ENCODE assay signal across 8 mouse cellular contexts in the genomic region with DNA sequence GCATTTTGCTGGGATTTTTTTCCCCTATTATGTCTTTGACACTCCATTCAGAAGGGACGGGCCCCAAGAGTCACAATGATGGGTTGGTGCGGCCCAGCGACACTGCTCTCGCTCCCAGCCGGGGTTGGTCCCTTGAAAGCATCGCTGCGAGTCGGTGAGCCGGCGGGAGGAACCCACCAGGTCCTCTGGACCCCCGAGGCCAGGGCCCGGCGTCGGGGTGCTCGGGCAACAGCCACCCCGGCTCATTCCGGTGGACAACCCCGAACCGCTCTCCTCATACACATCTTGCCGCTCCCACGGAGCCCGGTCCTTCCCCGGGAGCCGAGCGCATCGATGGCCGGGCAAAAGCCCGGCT. TPM values are rescaled to one million over a fixed set of nuclear protein-coding genes. Genes with fewer than 3 reads are reported as not detected.
A peak's percentile ranks its signal among the peaks of the same experiment; 100 is the strongest.
DNase-seq lines count a peak whose midpoint lies in the region; ATAC-seq and TF ChIP-seq lines count a peak whose summit lies in the region.

No protein-coding gene starts in this region.

- H3K27ac ChIP-seq in limb, embryonic 15.5 days = peak overlapping the region; percentile 98
- peak overlapping the region; percentile 98 for H3K27ac ChIP-seq in stomach, postnatal 0 days (replicated peaks)

- DNase-seq in ovary, adult 18-20 months (ENCODE audit: low spot score) = peak; percentile 2
- DNase-seq in ovary, postnatal 10 days (ENCODE audit: low spot score) = no peak
- DNase-seq in stomach, postnatal 0 days (ENCODE audit: low spot score) = no peak
- DNase-seq in urinary bladder, adult 18-20 months (ENCODE audit: low spot score in 2 of 2) = no peak
- DNase-seq in spleen, postnatal 4 days (ENCODE audit: low spot score in 2 of 2) = no peak

- H3K36me3 ChIP-seq in erythroblast, embryonic 14.5 days (ENCODE audit: control insufficient read depth) = no peaks in the 10 kb centered on the region; the same call in 1 of the 2 replicates
- no peaks in the 10 kb centered on the region for H3K36me3 ChIP-seq in limb, embryonic 15.5 days
- no peaks in the 10 kb centered on the region for H3K36me3 ChIP-seq in stomach, postnatal 0 days (ENCODE audit: control insufficient read depth, insufficient read depth, low read length)

- no peak for TF ChIP-seq CTCF in stomach, postnatal 0 days (IDR thresholded peaks at IDR 0.05; ENCODE audit: low read depth)

- H3K9me3 ChIP-seq in erythroblast, embryonic 14.5 days (ENCODE audit: control insufficient read depth, low read length) = no peaks in the 10 kb centered on the region
- H3K9me3 ChIP-seq in limb, embryonic 15.5 days = no peaks in the 10 kb centered on the region
- no peaks in the 10 kb centered on the region for H3K9me3 ChIP-seq in stomach, postnatal 0 days (ENCODE audit: control insufficient read depth, low read length)

- H3K4me3 ChIP-seq in erythroblast, embryonic 14.5 days (replicated peaks) = peak overlapping the region; percentile 99
- peak overlapping the region; percentile 91 for H3K4me3 ChIP-seq in limb, embryonic 15.5 days
- H3K4me3 ChIP-seq in stomach, postnatal 0 days (ENCODE audit: low read depth, low read length) = peak overlapping the region; percentile 93

- TF ChIP-seq EP300 in stomach, postnatal 0 days (optimal IDR thresholded peaks at IDR 0.05) = no peak

- H3K27me3 ChIP-seq in erythroblast, embryonic 14.5 days (ENCODE audit: control insufficient read depth) = no peaks in the 10 kb centered on the region
- H3K27me3 ChIP-seq in limb, embryonic 15.5 days = no peaks in the 10 kb centered on the region
- no peaks in the 10 kb centered on the region for H3K27me3 ChIP-seq in stomach, postnatal 0 days (ENCODE audit: control insufficient read depth, insufficient read depth, low read length)

- H3K4me2 ChIP-seq in limb, embryonic 15.5 days = peak overlapping the region; percentile 66
- H3K4me2 ChIP-seq in stomach, postnatal 0 days (replicated peaks; ENCODE audit: low read depth) = peak overlapping the region; percentile 85

- peaks cover 30% of the 10 kb centered on the region for H3K4me1 ChIP-seq in erythroblast, embryonic 14.5 days (ENCODE audit: control insufficient read depth)
- peaks cover 14% of the 10 kb centered on the region for H3K4me1 ChIP-seq in limb, embryonic 15.5 days
- H3K4me1 ChIP-seq in stomach, postnatal 0 days (replicated peaks; ENCODE audit: control insufficient read depth, insufficient read depth) = no peaks in the 10 kb centered on the region

- WGBS in limb, embryonic 15.5 days = under 1% methylated on average over 28 of the region's 28 CpGs
- under 1% methylated on average over 27 of the region's 28 CpGs for WGBS in stomach, postnatal 0 days

- peak overlapping the region; percentile 99 for H3K9ac ChIP-seq in limb, embryonic 15.5 days
- H3K9ac ChIP-seq in stomach, postnatal 0 days (ENCODE audit: low read length) = peak overlapping the region; percentile 99

- no peak for ATAC-seq in erythroblast, adult 5-6 weeks (replicated peaks; ENCODE audit: low FRiP score, poor library complexity, severe bottlenecking)
- ATAC-seq in limb, embryonic 15.5 days (ENCODE audit: insufficient number of reproducible peaks, low FRiP score, low TSS enrichment, low read depth) = no peak
- peak; percentile 28 for ATAC-seq in stomach, postnatal 0 days (ENCODE audit: low FRiP score, low TSS enrichment)

RNA-seq across cellular contexts. Expression of a gene that starts 3.2 kb away (rescaled TPM):
- polyA plus RNA-seq in erythroblast, embryonic 14.5 days (2012) = 0.22 TPM in 2 replicates
- 6.7 and 10.6 TPM in 2 replicates for total RNA-seq in erythroblast, adult 5-6 weeks (2015; ENCODE audit: low replicate concordance)
- total RNA-seq in erythroblast, adult 5-6 weeks (2017; ENCODE audit: low replicate concordance) = 12.1 and 25.7 TPM in 2 replicates
- polyA plus RNA-seq in limb, embryonic 15.5 days (2015; fragmentation: Nextera tagmentation; extraction: Ambion mirVana) = 29.0 and 32.9 TPM in 2 replicates
- polyA plus RNA-seq in stomach, postnatal 0 days (2015; fragmentation: Nextera tagmentation; extraction: Ambion mirVana) = 18.5 and 18.8 TPM in 2 replicates

RNA-seq across cellular contexts. Expression of a gene that starts 39.4 kb away (rescaled TPM):
- polyA plus RNA-seq in erythroblast, embryonic 14.5 days (2012) = not detected in 2 replicates
- 1.3 TPM in 1 of 2 replicates, not detected in the other for total RNA-seq in erythroblast, adult 5-6 weeks (2015; ENCODE audit: low replicate concordance)
- 0.77 TPM in 1 of 2 replicates, not detected in the other for total RNA-seq in erythroblast, adult 5-6 weeks (2017; ENCODE audit: low replicate concordance)
- polyA plus RNA-seq in limb, embryonic 15.5 days (2015; fragmentation: Nextera tagmentation; extraction: Ambion mirVana) = 0.38 and 0.45 TPM in 2 replicates
- 0.15 and 0.23 TPM in 2 replicates for polyA plus RNA-seq in stomach, postnatal 0 days (2015; fragmentation: Nextera tagmentation; extraction: Ambion mirVana)

RNA-seq across cellular contexts. Expression of a gene that starts 56.5 kb away (rescaled TPM):
- polyA plus RNA-seq in erythroblast, embryonic 14.5 days (2012) = 3.1 TPM in 2 replicates
- 6.5 and 11.5 TPM in 2 replicates for total RNA-seq in erythroblast, adult 5-6 weeks (2015; ENCODE audit: low replicate concordance)
- total RNA-seq in erythroblast, adult 5-6 weeks (2017; ENCODE audit: low replicate concordance) = 13.8 and 17.9 TPM in 2 replicates
- 157 and 172 TPM in 2 replicates for polyA plus RNA-seq in limb, embryonic 15.5 days (2015; fragmentation: Nextera tagmentation; extraction: Ambion mirVana)
- 113 and 115 TPM in 2 replicates for polyA plus RNA-seq in stomach, postnatal 0 days (2015; fragmentation: Nextera tagmentation; extraction: Ambion mirVana)

Comparison
In these comparisons a context has a peak if more than half of its experiments do, and no peak if none do; other contexts are left out.
1. RNA of a gene that starts 3.2 kb away (polyA plus RNA-seq): 29.0 to 32.9 TPM in limb, embryonic 15.5 days and 18.5 to 18.8 TPM in stomach, postnatal 0 days; 0.22 TPM in erythroblast, embryonic 14.5 days; every median in the first group is over 10 times any median in the second.
2. RNA of a gene that starts 56.5 kb away (polyA plus RNA-seq): 157 to 172 TPM in limb, embryonic 15.5 days and 113 to 115 TPM in stomach, postnatal 0 days; 3.1 TPM in erythroblast, embryonic 14.5 days; every median in the first group is over 10 times any median in the second.
3. Peak in every context shown above with its lines, with median percentiles within 50 percentile points of each other: H3K4me3 ChIP-seq.